Mouse (Mus musculus) stomach, postnatal 0 days (tissue): ENCODE measurements around the gene Sdc4.

Experiments used
- CTCF ChIP-seq: IDR thresholded peaks from 2 replicates; pipeline ENCODE4 v1.5.1; 2016; ENCODE audit warnings: antibody characterized with exemption, low read depth, mild to moderate bottlenecking, moderate library complexity
- EP300 ChIP-seq: optimal IDR thresholded peaks from 2 replicates; pipeline ENCODE3; 2016; ENCODE audit warnings: antibody characterized with exemption

DNA sequence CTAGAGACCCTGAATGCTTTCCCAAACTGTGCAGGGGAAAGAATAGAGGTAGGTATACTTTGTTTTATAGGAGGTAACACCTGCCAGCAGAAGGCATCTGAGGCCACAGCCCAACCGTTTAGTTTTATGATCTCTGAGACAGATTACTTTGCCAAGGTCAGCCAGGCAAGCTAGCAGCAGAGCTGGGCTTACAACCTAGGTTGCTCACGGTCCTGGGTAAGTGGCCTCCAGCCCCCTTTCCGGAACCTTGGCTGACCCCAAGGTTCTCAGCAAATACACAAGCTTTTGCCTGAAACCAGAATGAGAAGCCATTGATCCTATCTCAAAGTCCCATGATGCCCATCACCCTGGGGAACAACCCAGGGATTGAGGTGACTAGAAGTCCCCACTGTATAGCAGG lies 9.0 kb downstream of the Sdc4 start:
- TF ChIP-seq CTCF (no peak), EP300 (no peak)
